Mouse (Mus musculus) hindbrain, postnatal 0 days (tissue): ENCODE measurements around the gene Inafm2. TPM values are rescaled to one million over a fixed set of nuclear protein-coding genes. Genes with fewer than 3 reads are reported as not detected.

ENCODE experiments used
- ATAC-seq: fragments of 200-750 bp; cut with Nextera tagmentation; 2 replicates; pipeline ENCODE4 v1.8.0; 2017; ENCODE audit warnings: mild to moderate bottlenecking, moderate TSS enrichment, moderate library complexity
- DNase-seq: peaks from one replicate; pipeline ENCODE4 v3.0.0-alpha.2; 2015; ENCODE audit warnings: low spot score
- H3K27ac ChIP-seq: fragments of 300-500 bp; sonication (generic); 2 replicates; pipeline ENCODE4 v1.5.1; 2014; ENCODE audit warnings: mild to moderate bottlenecking
- H3K27me3 ChIP-seq: fragments of 300-500 bp; sonication (generic); 2 replicates; pipeline ENCODE4 v1.6.1; 2014; ENCODE audit warnings: low read length, mixed read lengths; ENCODE audit not compliant: insufficient read depth
- H3K36me3 ChIP-seq: fragments of 300-500 bp; sonication (generic); 2 replicates; pipeline ENCODE4 v1.6.1; 2014; ENCODE audit warnings: low read length, mixed read lengths; ENCODE audit not compliant: insufficient read depth
- H3K4me1 ChIP-seq: fragments of 300-500 bp; sonication (generic); 2 replicates; pipeline ENCODE4 v1.6.1; 2014; ENCODE audit warnings: antibody characterized with exemption, low read length, mixed read lengths; ENCODE audit not compliant: insufficient read depth
- H3K4me2 ChIP-seq: fragments of 300-500 bp; sonication (generic); 2 replicates; pipeline ENCODE4 v1.6.1; 2014; ENCODE audit warnings: low read depth, mild to moderate bottlenecking, low read length, moderate library complexity, mixed read lengths
- H3K4me3 ChIP-seq: fragments of 300-500 bp; sonication (generic); 2 replicates; pipeline ENCODE4 v1.5.1; 2014; ENCODE audit warnings: low read length
- H3K9ac ChIP-seq: fragments of 300-500 bp; sonication (generic); replicated peaks from 2 replicates; pipeline ENCODE4 v1.6.1; 2014; ENCODE audit warnings: mild to moderate bottlenecking, low read length, moderate library complexity, mixed read lengths
- H3K9me3 ChIP-seq: fragments of 300-500 bp; sonication (generic); 2 replicates; pipeline ENCODE4 v1.6.1; 2016; ENCODE audit warnings: low read length, mixed read lengths
- CTCF ChIP-seq: IDR thresholded peaks from 2 replicates; pipeline ENCODE4 v1.5.1; 2016; ENCODE audit warnings: antibody characterized with exemption, control low read depth, low read depth
- WGBS: fragments of 180-500 bp; shearing (Covaris S2); extraction: QIAGEN DNeasy Blood & Tissue Kit; methylation state at CpG from one replicate; pipeline ENCODE4 v1.1.7; 2014; 5-methylcytosine and 5-hydroxymethylcytosine counted together
- polyA plus RNA-seq: library from polyadenylated mRNA; unstranded; fragments of >200 nt; fragmentation: Nextera tagmentation; extraction: Ambion mirVana; gene quantifications from 2 replicates; pipeline ENCODE4 v1.2.1, GENCODE M21; 2015
- total RNA-seq: library from RNA; depleted of rRNA; stranded (reverse); fragments of >200 nt; gene quantifications from 2 replicates; pipeline ENCODE4 v1.2.3, GENCODE M21; 2014

Inafm2 gene
- total and polyA plus RNA-seq, 2 experiments from 2014 or later, result 18.9 to 19.8 TPM

DNA sequence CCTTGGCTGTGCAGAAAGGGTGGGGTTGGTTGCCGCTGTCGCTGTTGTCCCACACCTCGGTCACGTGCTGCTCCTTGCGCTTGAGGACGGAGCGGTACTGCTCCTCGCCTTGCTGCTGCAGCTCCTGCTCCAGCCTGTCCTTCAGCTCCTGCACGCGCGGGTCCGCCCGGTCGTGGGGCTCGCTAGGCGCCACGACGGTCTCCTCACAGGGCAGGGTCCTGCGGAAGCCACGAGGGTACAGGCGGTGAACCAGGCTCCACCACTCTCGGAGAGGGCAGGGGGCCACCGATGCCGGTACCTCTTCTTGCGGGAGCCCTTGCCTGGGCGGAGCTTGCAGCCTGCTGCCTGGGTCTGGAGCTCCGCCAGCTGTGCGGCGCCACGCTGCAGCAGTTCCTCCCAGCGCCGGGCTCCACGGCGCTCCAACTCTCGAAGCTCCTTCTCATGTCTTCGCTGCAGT, 34.5 kb upstream of the Inafm2 start:
- peak overlapping the region; percentile 43 for H3K9ac ChIP-seq
- H3K9me3 ChIP-seq, result no peaks in the 10 kb centered on the region
- H3K4me2 ChIP-seq, result peak overlapping the region; percentile 69
- no peaks in the 10 kb centered on the region for H3K36me3 ChIP-seq
- peak; percentile 69 for ATAC-seq
- H3K4me1 ChIP-seq, result peaks cover 13% of the 10 kb centered on the region
- peaks cover 37% of the 10 kb centered on the region; the same call in 1 of the 2 replicates for H3K27me3 ChIP-seq
- H3K4me3 ChIP-seq, result peak overlapping the region; percentile 37
- 2% methylated on average over 36 of the region's 36 CpGs for WGBS
- H3K27ac ChIP-seq, result no peak overlapping the region
- no peak for TF ChIP-seq CTCF
- peak; percentile 81 for DNase-seq

DNA sequence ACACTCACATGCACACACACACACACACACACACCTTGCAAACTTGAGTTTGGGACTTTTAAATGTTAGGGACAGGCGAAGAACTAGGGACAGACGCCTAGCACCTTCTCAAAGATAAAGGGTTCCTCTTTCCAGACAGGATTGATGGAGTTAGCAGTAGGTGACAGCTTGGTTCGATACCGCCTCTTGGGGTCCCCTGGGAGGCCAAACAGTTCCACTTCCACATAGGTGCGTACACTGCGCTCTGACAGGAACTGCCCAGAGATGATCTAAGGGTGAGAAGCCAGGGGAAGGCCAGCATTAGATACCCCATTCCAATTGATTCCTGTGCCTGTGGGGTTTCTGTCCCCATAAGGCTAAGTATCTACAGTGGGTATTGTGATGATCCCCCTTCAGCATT, 31.9 kb upstream of the Inafm2 start:
- TF ChIP-seq CTCF, result no peak
- Histone ChIP-seq H3K27me3 (peaks cover 19% of the 10 kb centered on the region; the same call in 1 of the 2 replicates), H3K4me3 (no peak overlapping the region), H3K4me1 (peaks cover 13% of the 10 kb centered on the region), H3K27ac (no peak overlapping the region), H3K9ac (no peak overlapping the region), H3K36me3 (no peaks in the 10 kb centered on the region), H3K4me2 (no peak overlapping the region), H3K9me3 (no peaks in the 10 kb centered on the region)
- ATAC-seq (no peak), DNase-seq (no peak)
- WGBS, result 87% methylated on average over 6 of the region's 6 CpGs

DNA sequence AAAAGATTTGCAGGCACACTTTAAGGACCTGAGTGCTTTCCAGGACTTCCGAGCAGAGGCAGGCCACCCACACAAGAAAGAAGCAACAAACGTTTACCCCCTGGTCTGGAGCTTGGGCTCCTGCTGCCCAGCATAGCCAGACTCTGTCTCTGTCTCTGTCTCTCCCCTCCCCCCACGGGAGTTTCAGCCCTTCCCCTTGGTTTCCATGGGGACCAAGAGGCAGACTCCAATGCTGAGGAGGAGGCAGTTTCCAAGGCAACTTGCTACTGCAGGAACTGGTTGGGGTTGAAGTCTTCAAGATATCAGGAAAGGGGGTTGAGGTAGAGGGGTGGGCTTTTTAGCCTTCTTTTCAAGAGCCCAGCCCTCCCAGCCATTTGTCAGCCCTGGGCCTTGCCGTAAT, 31.3 kb upstream of the Inafm2 start:
- Histone ChIP-seq H3K27ac (no peak overlapping the region), H3K4me3 (no peak overlapping the region), H3K27me3 (peaks cover 15% of the 10 kb centered on the region; the same call in 1 of the 2 replicates), H3K9ac (no peak overlapping the region), H3K9me3 (no peaks in the 10 kb centered on the region), H3K4me2 (no peak overlapping the region), H3K4me1 (peaks cover 13% of the 10 kb centered on the region), H3K36me3 (no peaks in the 10 kb centered on the region)
- TF ChIP-seq CTCF, result no peak
- DNase-seq (peak; percentile 76), ATAC-seq (peak; percentile 63)
- WGBS, result 15% methylated on average over 4 of the region's 4 CpGs

DNA sequence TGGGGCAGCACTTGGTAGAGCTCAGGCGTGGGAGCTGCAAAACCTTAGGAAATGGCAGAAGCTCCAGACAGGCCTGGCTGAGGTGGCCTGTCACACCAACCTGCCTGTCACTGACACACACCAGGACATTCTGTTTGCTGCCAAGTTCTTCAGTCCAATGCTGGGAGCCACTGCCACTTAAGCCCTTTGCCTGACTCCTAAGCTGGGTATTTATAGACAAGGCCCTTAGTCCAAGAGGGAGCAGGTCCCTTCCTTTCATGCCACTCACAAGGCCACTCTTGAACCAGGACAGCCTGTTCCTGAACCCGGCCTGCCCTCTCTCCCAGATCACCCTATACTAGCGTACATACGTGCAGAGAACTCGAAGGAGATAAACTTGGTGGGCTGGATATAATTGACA, 28.9 kb upstream of the Inafm2 start:
- no peak overlapping the region for H3K27ac ChIP-seq
- DNase-seq, result no peak
- no peak overlapping the region for H3K4me2 ChIP-seq
- peaks cover 4% of the 10 kb centered on the region; the same call in 1 of the 2 replicates for H3K27me3 ChIP-seq
- H3K9me3 ChIP-seq, result no peaks in the 10 kb centered on the region
- H3K36me3 ChIP-seq, result no peaks in the 10 kb centered on the region
- H3K4me1 ChIP-seq, result peaks cover 3% of the 10 kb centered on the region; the same call in 1 of the 2 replicates
- no peak overlapping the region for H3K9ac ChIP-seq
- TF ChIP-seq CTCF, result no peak
- no peak for ATAC-seq
- 80% methylated on average over 5 of the region's 5 CpGs for WGBS
- no peak overlapping the region for H3K4me3 ChIP-seq

DNA sequence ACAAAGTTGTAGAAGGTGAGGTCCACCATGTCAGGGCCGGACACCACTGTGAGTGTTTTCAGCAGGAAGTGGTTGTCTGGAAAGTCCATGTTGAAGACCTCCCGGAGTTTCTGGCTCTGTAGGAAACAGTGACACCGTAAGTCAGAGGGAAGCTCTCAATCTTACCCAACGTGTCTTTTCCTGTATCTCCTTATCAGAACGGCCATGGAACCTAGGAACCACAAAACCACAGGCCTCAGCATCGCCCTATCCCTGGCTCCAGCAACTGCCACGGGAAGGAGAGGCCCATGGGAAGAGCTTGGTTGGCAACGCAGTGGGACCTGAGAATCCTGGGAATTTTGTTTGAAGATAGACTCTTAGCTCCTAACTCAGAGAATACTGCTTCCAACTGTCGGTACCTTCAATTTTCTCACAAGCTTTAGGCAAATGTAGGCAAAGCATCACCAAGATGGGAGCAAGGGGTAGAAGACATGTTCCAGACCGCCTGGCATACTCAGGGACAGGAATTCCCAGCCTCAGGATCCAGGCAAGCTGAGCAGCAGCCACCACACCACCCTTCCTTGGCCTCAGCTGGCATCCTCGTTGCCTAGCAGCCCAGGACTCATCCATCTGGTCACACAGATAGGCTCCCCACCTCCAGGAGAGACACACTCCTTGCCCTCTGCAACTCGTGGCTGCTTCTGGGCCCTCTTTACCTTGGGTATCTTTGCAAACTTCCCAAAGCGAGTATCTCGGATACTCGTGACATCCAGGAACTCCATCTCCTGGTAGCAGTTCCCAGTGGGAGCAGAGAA, 21.7 kb upstream of the Inafm2 start:
- no peak for TF ChIP-seq CTCF

DNA sequence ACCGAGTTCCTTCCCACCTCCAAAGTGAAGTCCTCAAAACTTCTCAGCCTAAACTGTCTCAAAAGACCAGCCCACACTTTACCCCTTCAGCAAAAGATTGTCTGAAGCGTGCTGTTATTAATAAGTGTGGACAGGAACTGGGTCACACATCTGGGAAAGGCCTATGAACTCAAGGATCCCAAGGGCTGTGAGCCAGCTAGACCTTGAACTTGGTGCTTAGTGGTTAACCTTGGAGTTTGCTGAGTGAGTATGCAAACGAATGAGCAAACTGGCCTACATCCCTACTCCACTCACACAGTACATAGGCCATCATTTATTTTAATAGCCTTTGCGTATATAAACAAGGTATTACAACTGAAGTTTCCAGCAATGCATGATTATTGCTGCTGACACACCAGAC, 20.0 kb upstream of the Inafm2 start:
- DNase-seq (no peak), ATAC-seq (no peak)
- Histone ChIP-seq H3K4me2 (no peak overlapping the region), H3K4me3 (no peak overlapping the region), H3K27ac (no peak overlapping the region), H3K36me3 (no peaks in the 10 kb centered on the region), H3K27me3 (no peaks in the 10 kb centered on the region), H3K9me3 (no peaks in the 10 kb centered on the region), H3K4me1 (no peaks in the 10 kb centered on the region), H3K9ac (no peak overlapping the region)
- 86% methylated on average over 4 of the region's 4 CpGs for WGBS
- TF ChIP-seq CTCF, result no peak

More for the DNA sequence above, 21.7 kb upstream of the Inafm2 start:
- Histone ChIP-seq H3K36me3 (no peaks in the 10 kb centered on the region), H3K4me3 (no peak overlapping the region), H3K9me3 (no peaks in the 10 kb centered on the region), H3K9ac (no peak overlapping the region), H3K27ac (no peak overlapping the region), H3K27me3 (no peaks in the 10 kb centered on the region), H3K4me1 (no peaks in the 10 kb centered on the region), H3K4me2 (no peak overlapping the region)
- 73% methylated on average over 15 of the region's 15 CpGs for WGBS
- DNase-seq (no peak), ATAC-seq (no peak)

DNA sequence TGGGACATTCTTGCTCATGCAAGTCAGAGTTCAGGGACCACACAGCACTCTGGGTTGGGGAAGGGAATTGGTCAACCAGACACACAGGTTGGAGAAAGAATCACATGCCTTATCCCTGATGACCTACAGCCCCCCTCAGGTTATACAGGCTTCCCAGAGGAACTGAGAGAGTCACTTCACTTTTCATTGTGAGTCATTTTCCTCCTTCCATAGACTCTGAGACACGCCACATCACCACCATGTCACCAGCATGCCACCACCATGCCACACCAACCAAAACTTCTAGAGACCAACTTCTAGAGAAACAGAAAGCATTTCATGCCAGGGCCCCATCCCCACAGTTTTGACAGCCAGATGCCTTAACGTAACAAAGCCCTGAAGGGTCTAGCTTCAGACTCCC, 18.7 kb upstream of the Inafm2 start:
- ATAC-seq (no peak), DNase-seq (no peak)
- Histone ChIP-seq H3K36me3 (no peaks in the 10 kb centered on the region), H3K4me3 (no peak overlapping the region), H3K9me3 (no peaks in the 10 kb centered on the region), H3K27me3 (no peaks in the 10 kb centered on the region), H3K4me1 (no peaks in the 10 kb centered on the region), H3K9ac (no peak overlapping the region), H3K27ac (no peak overlapping the region), H3K4me2 (no peak overlapping the region)
- WGBS, result 84% methylated on average over 2 of the region's 2 CpGs
- no peak for TF ChIP-seq CTCF
